Mouse (Mus musculus) testis, postnatal 14 days (tissue): ENCODE measurements at regions not wholly inside any gene's neighbourhood (a gene's known extent, or its start where the extent isn't known, plus 50 kb on each side); places are given as distances from the start of the nearest gene placed in this dataset.
"Not testable (repeated sequence)": the region's sequence is repeated elsewhere in the genome, so short reads cannot be mapped to it uniquely, and the experiment has no call there.

Experiments
- DNase-seq: peaks from one replicate; pipeline ENCODE4 v3.0.0; 2021; ENCODE audit warnings: low spot score

DNA sequence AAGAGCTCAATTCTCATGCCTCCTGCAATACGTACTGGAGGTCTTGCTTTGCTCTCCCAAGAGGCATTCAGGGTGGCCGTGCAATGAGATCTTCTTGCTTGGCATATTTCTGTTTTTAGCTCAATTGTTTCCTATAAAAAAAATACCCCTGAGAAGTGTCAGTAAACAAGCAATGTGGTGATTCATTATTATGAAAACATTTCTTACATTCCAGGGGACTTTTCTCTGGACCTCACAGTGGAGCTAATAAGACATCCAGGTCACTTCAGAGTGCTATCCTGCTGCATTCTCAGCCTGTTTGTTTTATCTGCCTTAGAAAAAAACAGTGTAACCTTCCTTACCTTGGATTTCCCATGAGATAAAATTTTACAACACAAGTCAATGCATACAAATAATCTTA is 532.0 kb downstream of the Dad1 start:
- not testable (repeated sequence) for DNase-seq

DNA sequence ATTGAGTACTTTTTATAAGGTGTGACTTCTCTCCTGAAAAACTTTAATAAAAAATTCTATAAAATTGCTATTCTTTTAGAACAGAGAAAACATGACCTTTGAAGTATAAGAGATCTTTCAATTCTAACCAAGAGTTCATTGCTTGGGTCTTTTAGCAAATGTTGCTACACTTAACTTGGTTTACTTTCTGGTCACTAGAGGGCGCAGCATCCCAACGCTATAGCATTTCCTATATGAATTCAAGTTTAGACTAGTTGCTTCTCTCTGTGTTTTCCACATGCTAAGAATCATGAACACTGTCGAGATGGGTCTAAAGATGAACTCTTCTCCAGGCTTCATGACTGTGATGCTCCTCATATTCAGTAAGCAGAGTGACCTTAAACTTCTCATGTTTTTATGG is 544.3 kb downstream of the Dad1 start:
- not testable (repeated sequence) for DNase-seq

DNA sequence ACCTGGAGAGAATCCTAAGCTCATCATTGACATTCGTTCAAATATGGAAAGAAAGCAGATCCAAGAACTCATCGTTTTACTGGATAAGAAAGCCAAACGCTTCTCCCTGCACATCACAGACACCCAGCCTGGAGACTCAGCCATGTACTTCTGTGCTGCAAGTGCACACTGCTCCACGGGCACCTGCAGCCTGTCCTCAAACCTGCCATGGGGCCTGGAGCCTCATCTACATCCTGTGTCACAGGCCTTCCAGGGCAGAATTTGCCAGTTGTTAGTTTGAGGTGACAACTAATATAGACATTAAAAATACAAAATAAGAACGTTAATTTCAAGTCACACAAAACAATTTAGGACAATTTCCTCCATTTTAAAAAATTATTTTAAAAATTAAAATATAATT is 549.6 kb downstream of the Dad1 start:
- not testable (repeated sequence) for DNase-seq

DNA sequence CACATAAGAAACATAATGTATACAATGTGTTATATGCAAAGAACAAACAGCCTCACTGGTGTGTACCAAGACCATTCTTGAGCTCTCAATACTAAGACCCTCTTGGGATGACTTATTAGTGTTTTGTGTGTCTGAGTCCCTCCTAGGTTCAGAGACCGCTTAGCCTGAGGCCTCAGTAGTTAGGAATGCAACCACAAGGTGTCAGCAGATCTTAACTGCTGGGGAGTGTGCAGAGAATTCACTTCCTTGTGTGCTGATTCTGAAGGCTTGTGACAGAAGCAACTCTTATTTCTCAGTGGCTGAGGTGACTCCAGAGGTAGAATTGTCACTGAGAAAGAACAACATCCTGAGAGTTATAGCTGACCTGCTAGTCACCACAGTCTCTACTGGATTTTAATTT is 550.3 kb downstream of the Dad1 start:
- not testable (repeated sequence) for DNase-seq

DNA sequence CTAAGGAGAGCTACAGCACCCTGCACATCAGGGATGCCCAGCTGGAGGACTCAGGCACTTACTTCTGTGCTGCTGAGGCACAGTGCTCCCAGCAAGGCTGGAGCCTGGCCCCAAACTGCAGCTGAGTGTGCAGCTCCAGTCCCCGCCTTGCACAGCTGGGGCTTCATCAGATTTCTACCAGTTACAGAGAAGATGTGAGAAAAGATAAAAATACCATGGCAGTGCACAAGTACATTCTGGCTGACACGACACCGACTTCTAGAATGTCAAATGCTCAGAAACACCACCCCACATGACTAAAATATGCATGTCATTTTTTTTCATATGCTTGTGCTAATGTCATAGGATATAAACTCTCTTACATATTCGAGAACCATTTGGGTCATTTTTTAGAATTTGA is 569.8 kb downstream of the Dad1 start:
- DNase-seq, result not testable (repeated sequence)

DNA sequence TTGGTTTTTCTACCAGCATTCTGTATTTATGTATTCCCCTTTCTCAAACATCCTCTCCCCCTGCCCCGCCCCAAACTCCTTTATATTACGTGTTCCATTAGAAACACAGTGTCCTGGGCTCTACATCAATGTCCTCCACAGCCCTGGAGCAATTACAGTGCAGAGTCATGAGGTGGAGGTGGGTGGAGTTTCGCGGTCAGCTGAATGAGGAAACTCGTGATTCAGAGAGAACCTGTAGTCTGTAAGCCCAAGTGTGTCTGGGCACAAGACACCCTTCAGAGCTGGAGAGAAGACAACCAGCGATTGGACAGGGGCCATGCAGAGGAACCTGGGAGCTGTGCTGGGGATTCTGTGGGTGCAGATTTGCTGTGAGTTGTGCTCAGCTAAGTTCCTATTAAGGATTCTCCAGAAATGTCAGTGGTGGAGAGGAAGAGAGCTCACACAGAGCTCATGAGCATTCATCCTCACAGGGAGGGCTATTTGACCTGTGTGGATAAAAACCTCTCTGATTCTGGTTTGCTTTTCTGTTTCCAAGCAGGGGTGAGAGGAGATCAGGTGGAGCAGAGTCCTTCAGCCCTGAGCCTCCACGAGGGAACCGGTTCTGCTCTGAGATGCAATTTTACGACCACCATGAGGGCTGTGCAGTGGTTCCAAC is 570.4 kb downstream of the Dad1 start:
- not testable (repeated sequence) for DNase-seq

DNA sequence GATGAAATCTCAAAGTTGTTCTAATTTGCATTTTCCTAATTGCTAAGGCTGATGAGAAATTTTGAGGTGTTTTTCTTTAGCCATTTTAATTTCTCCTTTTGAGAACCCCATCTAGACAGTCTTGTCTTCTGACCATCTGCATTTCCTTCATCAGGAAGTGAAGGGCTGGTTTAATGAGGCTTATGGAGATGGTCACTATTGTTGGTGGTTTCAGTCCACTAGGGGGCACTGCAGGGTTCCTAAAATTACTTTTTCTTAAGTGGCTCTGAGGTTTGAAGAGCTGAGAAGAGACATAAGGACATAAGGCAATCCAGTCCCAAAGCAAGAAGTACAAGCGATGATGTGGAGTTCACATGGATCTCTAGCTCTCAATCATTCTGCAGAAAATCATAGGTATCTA is 571.2 kb downstream of the Dad1 start:
- DNase-seq, result not testable (repeated sequence)

DNA sequence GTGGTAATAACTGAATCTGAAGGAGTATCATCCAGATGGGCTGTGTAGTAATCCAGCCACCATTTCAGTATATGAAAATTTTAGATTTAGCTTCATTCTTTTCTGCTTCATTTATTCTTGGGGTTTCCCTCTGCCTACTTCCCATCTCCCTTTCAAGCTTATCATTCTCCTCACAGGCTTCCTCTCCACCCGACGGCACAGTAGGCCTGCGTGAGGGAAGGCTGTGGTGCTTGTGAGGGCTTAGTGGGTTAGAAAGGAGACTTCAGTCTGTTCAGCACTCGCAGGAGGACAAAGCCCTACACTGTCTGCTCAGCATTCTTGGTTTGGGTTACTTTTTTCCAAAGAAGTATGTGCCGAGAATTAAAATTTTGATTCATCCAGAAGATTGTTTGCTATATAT is 572.6 kb downstream of the Dad1 start:
- not testable (repeated sequence) for DNase-seq

DNA sequence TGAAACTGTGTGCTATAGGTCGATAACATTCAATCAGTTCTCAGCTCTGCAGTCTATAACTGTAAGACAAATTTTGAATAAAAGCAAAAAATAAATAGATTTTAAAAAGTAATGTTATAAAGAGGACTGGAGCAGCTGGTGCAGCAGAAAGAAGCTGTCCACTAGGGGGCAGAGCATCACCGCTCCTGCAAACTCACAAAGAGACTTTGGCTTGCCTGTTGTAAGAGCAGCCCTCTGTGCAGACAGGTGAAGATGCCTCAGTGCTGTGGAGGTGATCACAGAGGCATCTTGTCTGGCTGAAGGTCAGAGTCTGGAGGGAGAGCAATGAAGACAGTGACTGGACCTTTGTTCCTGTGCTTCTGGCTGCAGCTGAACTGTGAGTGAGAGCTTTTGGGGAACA is 588.2 kb downstream of the Dad1 start:
- DNase-seq, result not testable (repeated sequence)

DNA sequence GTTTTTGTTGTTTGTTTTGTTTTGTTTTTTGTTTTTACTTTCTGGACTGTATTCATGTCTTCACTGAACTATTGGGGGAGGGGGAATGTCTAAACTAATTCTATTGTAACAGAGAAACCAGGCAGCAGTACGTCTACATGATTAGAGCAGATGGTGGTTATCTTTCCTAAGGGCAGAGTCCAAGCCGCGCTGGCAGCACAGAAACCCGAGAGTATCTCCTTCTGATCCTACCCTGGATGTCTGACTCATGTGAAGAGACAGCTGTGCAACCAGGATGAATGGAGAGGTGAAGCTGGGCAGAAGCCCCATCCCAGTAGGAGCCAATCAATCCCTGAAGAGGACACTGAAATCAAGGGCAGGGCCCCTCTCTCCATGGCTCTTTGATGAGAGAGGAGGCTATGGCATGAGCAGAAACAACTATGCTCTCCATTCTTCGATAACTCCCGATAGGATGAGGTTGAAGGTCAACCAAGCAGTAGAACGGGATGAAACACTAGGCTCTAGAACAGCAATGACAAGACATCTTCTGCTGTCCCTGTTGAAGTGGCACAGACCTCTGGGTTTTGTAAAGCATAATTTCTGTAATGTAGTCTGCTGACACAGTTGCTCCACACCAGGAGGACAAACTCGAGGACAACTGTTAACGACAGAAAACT is 591.1 kb downstream of the Dad1 start:
- DNase-seq, result not testable (repeated sequence)

DNA sequence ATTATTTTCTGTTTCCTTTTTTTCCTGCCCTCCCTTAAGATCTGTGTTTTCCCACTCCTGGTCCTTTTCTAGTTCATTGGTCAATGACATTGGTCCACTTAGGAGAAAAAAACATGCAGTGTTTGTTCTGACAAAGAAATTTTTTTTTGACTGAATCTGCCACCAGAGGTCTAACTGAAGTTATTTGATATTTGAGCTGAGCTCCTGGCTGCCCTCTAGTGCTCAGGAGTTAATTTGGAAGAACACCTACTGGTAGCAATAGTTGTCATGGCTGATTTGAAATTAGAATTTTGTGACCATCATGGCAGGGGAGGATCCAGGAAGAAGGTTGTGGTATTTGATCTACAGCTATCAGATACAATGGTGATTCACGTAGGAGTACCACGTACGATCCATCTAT is 599.2 kb downstream of the Dad1 start:
- DNase-seq, result not testable (repeated sequence)

DNA sequence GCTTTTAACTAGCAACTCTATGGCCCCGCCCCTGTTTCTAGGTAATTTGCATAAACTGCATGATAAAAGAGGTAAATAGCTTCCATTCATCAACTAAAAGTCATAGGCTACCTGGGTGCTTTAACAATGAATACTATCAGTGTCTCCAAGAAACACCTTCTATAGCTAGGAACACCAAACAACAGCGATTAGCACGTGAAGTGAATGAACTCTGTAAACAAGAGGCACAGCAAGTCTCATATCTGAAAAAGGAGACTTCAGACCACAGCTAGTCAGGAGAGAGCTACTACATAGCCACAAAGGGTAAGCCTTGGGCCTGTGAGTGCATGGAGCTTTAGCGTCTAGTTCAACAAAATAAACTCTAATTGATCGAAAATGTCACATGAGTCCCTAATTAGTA is 602.8 kb downstream of the Dad1 start:
- DNase-seq, result not testable (repeated sequence)

DNA sequence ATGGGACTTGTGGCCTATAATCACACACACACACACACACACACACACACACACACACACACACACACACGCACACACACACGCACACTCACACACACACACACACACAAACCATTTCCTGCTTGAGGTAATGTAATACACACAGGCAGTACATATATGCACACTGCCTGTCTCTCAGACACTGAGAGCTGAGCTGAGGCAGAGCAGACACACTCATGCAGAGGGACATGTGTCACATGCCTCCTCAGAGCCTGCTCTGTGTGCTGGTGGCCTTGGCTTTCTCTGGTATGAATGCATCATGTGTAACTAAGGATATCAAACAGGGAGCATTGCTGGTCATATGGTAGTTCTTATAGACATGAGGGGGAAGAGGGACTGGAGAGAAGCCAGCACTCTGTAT is 604.7 kb downstream of the Dad1 start:
- not testable (repeated sequence) for DNase-seq

DNA sequence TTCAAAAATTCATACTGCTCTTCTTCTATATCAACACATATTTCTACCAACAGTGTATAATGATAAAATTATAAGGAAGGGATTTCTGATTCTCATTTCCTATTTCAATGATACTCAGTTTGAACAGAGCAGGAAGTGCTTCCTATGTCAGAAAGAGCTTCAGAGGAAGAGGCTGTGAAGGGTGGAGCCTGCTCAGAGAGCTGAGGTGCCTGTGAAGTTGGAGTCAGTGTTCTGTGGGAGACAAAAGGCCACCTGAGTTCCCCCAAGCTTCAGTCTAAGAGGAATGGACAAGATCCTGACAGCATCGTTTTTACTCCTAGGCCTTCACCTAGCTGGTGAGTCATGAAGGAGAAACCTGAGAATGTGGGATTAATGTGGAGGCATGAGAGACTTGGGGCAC is 613.5 kb downstream of the Dad1 start:
- DNase-seq, result not testable (repeated sequence)

DNA sequence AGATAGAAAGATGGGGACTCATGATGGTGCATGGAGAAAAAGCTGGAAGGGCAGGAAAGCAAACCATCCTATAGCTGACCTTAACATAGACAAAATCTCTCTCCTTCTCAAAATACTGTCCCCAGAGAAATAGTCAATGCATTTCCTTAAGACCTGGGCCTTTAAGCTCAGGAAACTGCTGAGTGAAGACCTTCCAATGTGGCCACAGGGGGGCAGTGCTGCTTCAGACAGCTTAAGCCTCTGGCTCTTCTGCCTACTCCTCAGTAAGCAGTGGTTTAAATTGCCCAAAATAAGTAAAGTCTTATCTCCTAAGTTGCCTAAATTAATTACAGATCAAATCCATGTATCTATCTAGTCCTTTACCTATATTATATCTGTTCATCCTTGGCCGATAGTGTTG is 616.2 kb downstream of the Dad1 start:
- not testable (repeated sequence) for DNase-seq

DNA sequence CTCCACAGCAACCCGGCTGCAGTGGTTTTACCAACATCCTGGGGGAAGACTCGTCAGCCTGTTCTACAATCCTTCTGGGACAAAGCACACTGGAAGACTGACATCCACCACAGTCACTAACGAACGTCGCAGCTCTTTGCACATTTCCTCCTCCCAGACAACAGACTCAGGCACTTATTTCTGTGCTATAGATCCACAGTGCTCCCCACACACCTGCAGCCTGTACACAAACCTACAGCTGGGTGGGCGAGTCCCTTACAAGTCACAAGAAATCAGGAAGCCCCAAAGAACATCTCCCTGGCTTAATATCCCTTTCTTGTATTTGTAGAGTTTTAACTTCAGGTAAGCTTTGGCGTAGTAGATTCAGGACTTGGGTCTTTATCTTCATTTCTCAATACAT is 618.7 kb downstream of the Dad1 start:
- not testable (repeated sequence) for DNase-seq

DNA sequence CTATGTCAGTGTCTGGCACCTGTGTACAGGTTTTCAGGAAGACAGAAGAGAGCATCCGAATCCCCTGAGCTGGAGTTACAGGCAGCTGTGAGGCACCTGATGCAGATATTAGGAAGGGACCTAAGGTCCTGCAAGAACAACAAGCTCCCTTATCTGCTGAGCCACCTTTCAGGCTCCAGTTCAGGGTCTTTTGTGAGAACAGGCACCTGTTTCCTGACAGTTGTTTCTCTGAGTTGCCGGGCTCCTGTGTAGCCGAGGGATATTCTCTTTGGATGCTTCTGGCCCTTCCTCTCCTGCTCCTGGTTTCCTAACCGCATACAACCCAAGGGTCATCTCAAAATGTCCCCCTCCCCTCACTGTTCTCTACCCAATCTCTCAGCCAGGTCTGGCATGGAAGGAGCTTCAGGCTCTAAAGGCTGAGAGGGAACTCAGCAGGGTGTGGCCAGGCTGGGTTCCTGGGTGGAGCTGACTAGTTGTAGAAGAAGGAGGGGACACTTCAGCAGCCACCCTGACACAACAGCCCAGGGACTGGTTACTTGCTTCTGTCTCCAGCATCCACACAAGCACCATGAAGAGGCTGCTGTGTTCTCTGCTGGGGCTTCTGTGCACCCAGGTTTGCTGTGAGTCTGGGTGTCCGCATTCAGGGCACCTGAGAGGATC is 619.5 kb downstream of the Dad1 start:
- DNase-seq, result not testable (repeated sequence)

DNA sequence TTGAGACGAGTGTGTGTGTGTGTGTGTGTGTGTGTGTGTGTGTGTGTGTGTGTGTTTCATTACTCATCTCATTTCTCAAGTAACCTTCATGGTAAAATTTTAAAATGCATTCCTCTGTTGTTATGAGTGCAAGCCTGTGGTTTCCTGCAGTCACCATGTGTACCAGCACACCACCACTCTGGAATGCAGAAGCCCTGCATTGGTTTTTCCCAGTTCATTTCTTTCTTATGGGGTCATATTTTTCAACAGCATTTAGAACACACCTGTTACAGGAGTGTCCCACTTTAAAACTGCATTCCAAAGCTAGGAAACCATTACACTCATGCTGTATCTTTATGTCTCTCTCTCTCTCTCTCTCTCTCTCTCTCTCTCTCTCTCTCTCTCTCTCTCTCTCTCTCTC is 620.2 kb downstream of the Dad1 start:
- DNase-seq, result not testable (repeated sequence)

DNA sequence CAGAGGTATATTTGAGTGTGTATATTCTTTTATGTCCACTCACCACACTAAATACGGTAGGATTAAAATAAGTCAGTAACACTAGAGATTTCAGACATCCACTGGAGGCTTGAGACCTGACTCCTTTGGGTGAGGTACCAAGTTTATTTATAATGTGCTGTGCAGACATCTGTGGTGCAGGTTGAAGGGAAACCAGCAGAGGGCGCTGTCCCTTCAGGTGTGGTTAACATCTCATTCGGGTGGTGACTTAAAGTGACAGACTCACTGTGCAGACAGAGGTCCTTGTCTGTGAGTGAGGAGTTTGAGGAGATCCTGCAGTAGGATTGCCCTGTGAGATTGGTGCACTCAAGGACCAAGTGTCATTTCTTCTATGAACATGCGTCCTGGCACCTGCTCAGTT is 632.5 kb downstream of the Dad1 start:
- DNase-seq, result not testable (repeated sequence)

DNA sequence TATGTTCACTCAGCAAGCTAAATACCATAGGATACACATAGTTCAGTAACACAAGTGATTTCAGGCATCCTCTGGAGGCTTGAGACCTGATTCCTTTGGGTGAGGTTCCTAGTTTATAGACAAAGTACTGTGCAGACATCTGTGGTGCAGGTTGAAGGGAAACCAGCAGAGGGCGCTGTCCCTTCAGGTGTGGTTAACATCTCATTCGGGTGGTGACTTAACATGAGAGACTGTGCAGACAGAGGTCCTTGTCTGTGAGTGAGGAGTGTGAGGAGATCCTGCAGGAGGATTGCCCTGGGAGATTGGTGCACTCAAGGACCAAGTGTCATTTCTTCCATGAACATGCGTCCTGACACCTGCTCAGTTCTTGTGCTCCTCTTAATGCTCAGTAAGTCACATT is 637.8 kb downstream of the Dad1 start:
- not testable (repeated sequence) for DNase-seq

DNA sequence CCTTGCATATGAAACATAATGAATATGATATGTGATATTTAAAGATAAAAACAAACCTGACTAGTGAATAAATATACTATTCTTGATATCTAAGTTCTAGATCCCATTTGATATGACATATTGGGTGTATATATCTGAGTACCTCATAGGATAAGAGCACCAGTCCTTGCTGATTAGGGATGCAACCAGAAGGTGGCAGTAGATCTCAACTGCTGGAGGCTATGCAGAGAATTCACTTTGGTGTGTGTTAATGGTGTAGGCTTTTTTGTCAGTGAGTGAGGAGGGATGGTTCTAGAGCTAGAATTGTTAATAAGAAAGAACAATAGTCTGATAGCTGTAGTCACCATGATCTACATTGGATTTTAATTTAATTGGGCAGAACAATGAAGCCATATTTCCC is 639.6 kb downstream of the Dad1 start:
- no peak for DNase-seq

DNA sequence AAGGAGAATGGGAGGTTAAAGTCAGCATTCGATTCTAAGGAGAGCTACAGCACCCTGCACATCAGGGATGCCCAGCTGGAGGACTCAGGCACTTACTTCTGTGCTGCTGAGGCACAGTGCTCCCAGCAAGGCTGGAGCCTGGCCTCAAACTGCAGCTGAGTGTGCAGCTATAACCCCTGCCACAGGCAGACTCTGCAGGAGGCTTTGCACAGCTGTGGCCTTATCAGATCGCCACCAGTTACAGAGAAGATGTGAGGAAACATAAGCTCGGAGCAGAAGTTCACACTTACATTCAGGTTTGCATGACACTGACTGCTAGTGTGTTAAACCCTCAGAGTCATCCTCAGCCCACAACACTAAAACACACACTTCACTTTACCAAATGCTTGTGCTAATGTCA is 654.6 kb downstream of the Dad1 start:
- DNase-seq, result not testable (repeated sequence)

DNA sequence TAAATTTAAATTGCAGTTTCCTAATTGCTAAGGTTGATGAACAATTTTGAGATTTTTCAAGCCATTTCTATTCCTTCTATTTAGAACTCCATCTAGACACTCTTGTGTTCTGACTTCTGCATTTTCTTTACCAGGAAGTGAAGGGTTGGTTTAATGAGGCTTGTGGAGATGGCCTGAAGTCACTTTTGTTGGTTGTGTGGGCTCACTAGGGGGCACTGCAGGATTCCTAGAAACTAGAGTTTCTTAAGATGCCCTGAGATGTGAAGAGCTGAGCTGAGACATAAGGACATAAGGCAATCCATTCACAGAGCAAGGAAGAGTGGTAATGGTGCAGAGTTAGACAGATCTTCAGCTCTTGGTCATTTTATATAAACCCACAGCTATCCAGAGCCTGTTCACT is 656.6 kb downstream of the Dad1 start:
- DNase-seq, result not testable (repeated sequence)
